Mouse (Mus musculus) kidney, adult 9 months (tissue): ENCODE data around the gene Edc3.
"Not testable (repeated sequence)": the region's sequence is repeated elsewhere in the genome, so short reads cannot be mapped to it uniquely, and the experiment has no call there.

Experiments
- DNase-seq: peaks from one replicate; pipeline ENCODE4 v3.0.0; 2022

Edc3 gene

DNA sequence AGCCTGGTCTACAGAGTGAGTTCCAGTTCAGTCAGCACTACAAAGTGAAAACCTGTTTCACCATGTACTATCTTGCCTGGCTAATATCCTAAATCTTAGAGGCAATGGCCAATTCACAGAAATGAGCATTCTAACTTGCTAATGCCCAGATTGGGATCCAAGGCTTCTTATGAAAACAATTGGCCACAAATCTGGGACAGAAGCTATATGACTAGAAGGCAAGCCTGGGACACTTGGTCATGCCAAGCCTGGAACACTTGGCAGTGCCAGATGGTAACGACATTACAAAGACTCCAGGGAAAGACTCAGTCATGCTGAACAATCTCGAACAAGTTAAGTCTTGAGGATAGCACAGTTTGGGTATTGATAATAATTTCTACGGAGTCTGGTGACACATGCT lies 1.8 kb upstream of the Edc3 start:
- no peak for DNase-seq

DNA sequence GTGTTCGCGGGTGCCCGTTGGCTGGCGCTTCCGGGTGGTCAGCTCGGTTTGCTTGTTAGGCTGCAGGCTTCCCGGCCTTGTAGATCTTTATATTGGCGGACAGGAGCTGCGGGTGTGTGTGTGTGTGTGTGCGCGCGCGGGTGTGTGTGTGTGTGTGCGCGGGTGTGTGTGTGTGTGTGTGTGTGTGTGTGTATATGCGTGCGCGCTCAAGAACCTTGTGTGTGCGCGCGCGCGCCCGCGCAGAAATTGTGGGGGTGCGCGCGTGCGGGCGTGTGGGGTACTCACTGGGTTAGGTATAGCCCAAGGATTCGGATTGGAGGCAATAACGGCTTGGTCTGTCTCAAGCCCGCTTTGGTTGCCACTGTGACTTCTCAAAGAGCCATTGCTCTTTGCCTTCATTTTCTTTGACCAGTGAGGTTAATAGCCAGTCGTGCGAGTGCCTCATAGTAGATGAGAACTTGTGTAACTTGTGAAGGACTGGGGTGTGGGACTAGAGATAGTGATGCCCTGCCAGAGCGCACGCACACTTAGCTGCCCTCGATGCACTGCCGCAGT lies 457 bp downstream of the Edc3 start:
- DNase-seq: no peak

DNA sequence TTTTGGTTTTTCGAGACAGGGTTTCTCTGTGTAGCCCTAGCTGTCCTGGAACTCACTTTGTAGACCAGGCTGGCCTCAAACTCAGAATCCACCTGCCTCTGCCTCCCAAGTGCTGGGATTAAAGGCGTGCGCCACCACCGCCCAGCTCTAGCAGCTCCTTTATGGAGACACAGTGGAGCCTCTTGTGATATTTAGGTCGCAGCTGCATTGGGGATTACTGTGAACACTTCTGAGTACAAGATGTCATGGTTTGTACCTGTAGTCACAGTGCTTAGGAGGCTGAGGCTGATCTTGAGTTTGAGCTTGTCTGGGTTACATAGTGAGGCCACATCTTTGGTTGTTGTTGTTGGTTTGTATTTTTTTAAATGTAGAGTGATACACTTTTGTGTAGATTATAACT lies 1.9 kb downstream of the Edc3 start:
- not testable (repeated sequence) for DNase-seq

DNA sequence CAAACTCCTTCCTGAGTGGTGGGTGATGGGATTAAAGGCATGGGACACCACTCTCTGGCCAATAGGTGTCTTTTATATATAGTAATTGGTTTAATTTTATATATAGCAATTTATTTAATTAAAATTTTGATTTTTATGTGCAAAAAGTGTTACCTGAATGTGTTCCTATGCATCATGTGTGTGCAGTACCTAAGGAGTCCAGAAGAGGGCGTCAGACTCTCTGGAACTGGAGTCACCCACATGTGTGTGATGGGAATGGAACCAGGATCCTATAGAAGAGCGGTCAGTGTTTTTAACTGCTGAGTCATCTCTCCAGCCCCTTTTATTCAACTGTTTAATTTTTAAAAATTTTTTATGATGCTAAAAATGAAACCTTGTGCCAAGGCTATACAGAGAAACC lies 3.9 kb downstream of the Edc3 start:
- DNase-seq: no peak

DNA sequence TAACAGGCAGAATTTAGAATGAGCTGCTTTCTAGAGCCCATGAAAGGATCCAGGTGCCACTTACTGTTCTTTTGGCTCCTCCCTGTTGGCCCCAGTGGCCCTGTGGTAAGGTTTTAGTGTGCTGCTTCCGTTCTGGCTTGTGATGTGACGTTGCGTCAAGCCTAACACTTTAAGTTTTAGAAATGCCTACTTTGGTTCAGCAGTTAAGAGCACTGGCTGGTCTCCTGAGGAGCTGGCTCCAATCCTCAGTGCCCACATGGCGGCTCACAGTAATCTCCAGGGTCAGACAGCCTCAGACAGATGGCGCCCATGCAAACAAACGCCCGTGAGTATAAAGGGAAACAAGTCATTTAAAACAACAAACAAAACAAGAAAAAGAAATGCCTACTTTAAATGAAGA lies 10.1 kb downstream of the Edc3 start:
- no peak for DNase-seq

DNA sequence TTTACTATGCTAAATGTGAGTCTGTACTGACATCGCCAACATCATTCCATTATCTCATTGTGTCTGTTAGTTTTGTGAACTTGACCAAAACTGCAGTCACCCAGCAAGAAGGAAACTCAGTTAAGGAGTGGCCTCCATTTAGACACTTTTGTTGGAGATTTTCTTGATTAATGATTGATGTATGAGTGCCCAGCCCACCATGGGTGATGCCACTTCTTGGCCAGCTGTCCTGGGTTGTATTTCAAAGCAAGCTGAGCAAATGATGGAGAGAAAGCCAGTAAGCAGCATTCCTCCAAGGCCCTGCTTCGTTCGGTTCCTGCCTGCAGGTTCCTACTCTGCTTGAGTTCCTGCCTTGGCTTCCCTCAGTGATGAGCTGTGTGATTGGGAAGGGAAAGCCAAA lies 12.4 kb downstream of the Edc3 start:
- DNase-seq: peak; percentile 55

DNA sequence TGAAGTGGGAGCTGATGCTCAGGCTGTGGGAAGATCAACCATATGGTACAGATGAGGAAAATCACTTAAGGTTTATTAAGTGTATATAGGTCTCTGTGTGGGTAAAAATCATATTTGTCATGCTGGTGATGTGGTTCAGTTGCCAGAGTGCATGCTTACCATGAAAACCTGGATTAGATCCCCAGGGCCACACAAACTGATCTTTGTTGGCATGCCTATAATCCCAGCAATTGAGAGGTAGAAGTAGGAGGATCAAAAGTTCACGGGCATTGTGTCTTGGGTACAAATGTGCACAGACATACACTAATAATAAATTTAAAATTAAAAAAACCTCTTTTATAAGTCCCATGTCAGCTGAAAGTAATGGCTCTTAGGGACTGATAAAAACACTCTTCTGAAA lies 14.0 kb downstream of the Edc3 start:
- no peak for DNase-seq

DNA sequence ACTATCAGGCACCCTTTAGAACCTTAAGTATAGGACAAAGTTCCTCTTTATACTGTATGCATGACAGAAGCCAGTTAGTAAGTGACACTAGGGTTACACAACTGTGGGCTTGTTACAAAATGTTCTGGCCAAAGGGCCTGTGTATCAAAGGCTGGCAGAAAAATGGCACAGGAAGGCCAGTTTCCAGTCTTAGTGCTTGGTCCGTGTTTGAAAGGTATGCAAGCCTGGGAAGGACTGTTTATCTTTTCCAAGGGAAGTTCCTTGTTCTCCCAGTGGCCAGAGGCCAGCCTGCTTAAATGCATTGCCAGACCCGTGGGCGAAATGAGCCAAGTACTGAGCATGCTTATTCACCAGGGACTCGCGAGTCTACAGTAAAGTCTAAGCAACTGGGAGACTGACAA lies 15.0 kb downstream of the Edc3 start:
- DNase-seq: peak; percentile 89

DNA sequence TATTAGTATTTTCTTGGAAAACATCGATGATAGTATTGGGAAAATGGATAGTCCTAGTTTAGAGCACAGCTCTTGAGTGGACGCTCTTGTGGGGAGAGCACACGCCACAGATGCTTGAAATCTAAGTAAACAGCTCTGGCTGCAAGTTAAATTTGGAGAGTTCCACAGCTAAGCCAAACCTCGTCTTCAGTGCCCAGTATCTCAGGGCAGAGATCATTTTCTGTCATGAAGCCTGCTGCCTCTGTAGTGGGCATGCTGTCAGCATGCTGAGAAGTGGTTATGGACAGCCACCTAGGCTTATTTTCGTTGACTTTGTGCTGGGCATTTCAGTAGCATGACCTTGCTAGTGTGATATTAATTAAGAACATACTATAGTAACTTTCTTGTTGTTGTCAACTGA lies 15.5 kb downstream of the Edc3 start:
- no peak for DNase-seq

DNA sequence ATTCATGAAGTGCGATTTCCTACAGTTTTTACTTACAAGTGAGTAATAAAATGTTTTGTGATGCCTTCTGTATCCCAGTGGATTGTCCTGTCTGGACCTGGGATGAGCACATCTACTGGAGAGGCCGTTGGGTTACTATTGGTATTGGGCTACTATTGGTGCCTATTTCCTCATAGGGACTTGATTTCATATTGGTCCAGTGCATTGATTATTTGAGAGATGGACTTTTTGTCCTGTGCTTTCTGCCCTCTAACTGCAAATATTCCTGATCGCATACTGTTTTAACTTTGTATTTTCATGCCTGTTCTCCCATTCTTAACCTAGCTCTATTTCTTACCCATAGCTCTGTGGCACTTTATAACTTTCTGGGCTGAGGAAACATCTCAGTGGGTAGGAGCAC lies 16.4 kb downstream of the Edc3 start:
- DNase-seq: no peak

DNA sequence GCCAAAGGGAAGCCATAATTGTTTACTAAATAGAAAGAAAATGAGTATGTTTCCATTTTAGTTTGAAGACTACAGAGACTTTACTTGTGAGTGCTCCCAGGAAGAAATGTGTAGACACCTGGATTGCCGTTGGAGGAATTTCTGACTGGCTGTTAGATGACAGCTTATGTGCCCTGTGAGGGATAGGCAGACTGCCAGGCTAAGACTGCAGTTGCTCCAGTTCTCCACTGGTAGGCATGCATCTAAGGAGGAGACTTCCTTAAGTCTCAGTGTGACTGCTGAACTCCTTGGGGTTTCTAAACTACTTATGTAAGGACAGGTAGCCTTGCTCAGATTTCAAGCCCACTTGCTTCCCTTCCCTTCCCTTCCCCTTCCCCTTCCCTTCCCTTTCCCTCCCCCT lies 20.0 kb downstream of the Edc3 start:
- no peak for DNase-seq

DNA sequence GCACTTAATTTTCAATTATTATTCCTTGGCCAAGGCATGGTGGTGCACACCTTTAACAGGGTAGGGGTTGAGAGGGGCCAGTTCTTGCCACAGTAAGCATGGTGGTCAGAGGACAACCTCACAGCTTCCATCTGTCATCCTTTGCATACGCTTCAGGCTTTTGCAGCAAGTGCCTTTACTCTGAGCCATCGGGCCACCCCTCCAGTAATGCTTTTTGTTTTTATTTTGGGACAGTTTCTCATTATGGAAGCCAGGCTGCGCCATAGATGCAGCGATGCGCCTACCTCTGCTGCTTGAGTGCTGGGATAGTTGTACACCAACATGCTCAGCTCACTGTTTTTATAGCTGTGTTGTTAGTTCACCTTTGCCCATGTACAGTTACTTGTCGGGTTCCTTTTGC lies 25.3 kb downstream of the Edc3 start:
- no peak for DNase-seq

DNA sequence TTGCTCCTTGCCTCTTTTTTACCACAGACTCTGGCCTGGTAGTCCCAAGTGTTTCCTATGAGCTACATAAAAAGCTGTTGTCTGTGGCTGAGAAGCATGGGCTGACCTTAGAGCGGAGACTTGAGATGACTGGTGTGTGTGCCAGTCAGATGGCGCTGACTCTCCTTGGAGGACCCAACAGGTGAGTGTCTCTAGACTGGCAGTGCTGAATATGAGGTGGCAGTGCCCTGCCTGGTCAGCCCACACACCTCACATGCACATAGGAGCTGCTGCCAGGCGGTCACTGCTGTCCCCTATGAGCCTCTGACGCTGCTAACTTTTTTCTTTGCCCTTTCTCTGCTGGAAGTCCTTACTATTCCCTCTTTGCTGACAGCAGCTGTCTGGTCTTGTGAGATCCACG lies 31.5 kb downstream of the Edc3 start:
- DNase-seq: no peak

DNA sequence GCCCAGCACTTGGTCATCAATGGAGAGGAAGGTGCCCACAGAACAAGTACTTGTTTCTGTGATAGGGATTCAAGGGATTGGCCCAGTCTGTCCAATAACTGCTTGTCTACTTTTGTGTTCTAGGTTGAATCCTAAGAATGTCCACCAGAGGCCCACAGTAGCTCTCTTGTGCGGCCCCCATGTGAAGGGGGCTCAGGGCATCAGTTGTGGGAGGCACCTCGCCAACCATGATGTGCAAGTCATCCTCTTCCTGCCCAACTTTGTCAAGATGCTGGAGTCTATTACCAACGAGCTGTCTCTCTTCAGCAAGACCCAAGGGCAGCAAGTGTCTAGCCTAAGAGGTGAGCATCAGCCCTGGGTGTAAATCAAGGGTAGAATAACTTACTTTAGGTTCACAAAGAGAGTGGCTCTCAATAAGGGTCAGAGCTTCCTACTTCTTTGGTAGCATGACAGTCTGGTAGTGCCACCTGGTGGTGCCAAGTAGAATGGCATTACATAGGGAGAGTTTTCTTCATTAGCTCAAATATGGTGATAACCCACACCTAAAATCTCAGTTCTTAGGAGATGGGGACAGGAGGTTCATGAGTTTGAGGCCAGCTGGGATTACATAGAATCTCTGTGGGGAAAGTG lies 36.2 kb downstream of the Edc3 start:
- peak; percentile 63 for DNase-seq

DNA sequence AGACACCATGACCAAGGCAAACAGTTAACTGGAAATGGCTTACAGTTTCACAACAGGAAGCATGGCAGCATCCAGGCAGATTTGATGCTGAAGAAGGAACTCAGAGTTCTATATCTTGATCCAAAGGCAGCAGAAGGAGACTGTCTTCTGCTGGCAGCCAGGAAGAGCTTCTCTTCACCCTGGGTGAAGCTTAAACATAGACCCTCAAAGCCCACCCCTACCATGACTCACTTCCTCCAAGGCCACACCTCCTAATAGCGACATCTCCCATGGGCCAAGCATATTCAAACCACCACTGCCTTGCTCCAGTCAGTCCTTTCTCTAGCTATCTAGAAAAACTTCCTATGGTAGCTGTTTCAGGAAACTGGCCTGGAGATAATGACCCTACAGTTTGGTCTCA lies 38.7 kb downstream of the Edc3 start:
- no peak for DNase-seq

DNA sequence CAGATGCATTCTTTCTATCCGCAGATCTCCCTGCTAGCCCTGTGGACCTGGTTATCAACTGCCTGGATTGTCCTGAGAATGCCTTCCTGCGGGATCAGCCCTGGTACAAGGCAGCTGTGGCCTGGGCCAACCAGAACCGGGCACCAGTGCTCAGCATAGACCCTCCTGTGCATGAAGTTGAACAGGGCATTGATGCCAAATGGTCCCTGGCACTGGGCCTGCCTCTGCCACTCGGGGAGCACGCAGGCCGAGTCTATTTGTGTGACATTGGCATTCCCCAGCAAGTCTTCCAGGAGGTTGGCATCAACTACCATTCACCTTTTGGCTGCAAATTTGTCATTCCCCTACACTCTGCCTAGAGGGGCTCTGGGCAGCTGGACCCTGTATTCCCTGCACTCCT lies 39.8 kb downstream of the Edc3 start:
- DNase-seq: peak; percentile 63

DNA sequence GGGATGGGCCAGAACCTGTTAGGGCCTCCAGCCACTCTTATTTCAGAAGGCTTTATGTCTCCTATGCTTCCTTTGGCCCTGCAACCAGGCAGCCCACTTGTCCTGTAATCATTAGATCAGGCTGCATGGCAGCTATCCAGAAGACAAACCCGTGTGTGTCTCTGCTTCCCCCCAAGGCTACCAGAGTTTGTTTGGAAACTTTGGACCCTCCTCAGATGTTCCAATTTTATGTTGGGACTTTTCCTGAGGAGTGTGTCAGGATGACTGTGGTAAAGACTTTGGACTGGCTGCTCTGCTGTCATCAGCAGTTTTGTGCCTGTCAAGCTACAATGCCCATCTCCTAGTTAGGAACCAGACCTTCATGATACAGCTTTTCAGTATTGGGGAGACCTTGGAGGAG lies 40.5 kb downstream of the Edc3 start:
- peak; percentile 87 for DNase-seq

DNA sequence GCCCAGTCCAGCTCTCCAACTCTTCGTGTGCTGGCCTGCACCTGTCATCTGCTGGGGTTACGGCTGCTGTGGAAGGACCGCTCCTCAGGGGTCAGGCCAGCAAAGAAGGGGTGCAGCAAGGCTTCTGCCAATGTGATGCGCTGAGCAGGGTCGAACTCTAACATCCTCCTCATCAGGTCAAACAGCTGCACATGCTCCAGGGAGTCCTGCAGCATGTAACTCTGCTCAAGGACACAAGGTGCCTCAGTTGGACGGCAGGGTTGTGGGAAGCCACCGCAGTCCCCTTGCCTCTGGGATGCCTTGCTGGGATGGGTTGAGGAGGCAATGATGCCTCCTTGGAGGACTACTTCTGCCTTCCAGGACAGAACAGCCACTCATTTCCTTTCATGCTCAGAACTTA lies 42.6 kb downstream of the Edc3 start:
- no peak for DNase-seq

DNA sequence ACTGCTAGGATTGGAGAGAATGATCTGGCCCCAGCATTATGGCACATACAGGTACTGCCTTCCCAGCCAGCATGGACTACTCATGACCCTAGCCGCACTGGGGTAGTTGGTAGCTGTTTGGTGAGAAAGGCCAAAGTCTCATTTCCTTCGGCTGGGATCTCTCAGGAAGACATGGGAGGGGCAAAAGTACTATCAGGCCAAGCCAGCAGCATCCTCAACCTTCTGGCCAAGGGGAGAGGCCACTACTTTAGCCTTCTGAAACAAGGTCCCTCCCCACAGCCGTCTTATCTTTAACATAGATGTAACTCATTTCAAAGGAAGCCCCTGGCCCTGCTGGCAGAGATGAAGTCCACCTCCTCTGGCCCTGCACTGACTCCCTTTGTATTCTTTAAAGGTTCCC lies 49.2 kb downstream of the Edc3 start:
- no peak for DNase-seq

DNA sequence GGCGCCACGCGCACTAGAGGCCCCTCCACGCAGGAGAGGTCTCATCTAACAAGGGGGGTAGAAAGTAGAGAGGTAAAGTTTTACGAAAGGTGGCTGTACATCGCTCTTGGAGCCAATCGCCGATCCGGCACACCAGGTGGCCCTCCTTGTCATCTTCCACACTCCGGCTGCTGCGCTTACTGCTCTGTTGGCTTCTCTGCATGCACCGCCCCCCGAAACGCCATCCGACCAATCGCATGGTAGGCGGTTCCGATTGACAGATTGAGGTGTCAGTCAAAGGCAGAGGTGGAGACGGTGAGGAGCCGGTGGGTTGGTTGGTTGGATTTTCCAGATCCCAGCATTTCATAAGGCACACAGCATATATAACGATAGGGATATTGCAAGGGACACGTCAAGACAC lies 50.2 kb downstream of the Edc3 start:
- DNase-seq: no peak

DNA sequence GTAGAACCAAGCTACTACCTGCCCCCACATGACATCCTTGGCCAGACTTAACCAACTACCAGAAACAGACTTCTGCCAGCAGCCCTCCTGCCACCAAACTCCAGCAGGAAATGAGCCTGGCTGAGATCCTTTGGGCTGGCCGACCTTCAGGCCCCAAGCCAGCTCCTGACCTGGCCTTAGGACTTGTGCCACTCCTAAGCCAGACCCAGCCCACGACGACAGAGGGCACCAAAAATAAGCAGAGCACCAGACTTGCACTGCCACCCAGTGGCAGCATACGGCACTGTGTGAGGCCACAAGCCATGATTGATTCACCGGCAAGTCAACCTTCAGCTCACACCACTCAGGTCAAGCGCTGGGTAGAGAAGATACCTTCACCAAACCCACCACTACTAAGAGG lies 50.9 kb downstream of the Edc3 start:
- peak; percentile 94 for DNase-seq

DNA sequence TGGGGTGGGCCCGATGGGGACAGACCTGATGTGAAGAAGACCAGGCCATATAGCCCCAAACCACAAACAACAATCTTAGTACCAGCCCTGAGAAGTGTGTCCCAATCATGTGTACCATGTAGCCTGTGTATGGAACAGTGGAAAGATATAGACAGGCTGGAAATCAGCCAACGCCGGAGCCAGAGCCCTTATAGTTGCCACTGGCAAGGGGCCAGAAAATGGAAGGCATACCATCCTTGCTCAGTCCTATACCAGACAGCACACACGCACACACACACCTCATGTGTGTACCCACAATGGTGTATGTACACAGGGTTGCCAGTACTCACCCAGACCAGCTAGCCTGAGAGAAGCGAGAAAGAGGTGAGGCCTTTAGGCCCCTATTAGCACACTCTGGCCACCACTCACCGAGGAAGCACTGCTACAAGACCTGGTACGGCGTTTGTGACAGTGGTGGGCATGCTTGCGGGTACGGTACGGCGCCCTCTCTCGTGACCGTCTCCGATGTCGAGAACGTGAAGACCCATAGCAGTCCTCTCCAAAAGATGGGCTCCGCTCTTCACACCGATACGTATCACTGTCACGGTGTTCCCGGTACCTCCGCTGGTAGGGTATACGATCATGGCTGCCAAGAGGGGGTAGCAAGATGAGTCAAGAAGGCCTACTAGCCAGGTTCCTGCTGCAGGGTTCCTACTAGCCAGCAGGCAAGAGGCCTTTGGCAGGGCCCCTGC lies 52.2 kb downstream of the Edc3 start:
- DNase-seq: no peak

DNA sequence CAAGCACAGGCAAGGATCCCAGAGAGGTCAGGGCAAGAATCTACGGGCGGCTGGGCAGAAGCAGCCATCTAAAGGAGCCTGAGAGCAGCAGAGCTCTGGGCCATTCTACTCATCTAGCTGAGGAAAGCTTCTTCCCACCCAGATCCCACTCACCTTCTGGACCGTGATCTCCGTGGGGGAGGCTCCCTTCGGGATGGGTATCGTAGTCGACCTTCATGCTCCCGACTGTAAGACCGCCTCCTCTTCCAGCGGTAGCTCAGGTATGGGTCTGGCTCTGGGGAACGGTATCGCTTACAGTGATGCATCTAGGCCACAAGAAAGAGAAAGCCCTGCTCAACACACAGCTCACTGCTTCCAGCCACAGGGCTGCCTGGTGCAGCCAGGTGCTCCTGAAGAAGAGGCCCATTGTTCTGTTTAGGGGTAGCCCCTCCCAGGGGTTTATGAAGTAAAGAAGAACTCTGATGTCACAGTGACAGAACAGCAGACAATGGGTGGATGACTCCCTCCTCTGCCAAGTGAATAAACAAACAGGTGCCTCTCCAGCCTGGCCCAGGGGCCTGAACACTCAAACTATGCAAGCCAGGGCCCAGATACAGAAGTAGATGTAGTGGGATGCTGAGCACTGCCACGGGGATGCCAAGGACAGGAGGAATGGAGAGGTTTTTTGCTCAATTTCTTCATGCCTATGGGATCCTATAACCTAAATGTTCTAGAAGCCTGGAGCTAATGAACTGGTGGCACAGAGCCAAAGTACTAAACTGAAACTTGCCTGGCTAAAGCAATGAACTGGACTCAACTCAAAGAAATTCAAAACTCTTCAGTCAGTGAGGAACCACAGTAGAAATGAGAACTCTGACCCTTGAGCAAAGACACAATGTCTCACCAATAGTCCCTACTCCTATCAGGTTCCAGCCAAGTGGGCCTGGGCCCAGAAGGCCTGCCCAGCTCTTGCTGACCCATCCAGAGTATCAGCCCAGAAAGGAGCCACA lies 53.5 kb downstream of the Edc3 start:
- peak; percentile 84 for DNase-seq
